Mouse (Mus musculus): ENCODE measurements around the gene Dcaf8.
A peak's percentile ranks its signal among the peaks of the same experiment; 100 is the strongest.

Gene Dcaf8

GRCm38 (mm10) chr1:172147835-172148278 is at the start of gene Dcaf8:
Gene Dcaf8, plus strand, starts transcription at chr1:172148084.
- DNase-seq (ENCODE audit: low read depth, low spot score) = peak; percentile 96

DNA sequence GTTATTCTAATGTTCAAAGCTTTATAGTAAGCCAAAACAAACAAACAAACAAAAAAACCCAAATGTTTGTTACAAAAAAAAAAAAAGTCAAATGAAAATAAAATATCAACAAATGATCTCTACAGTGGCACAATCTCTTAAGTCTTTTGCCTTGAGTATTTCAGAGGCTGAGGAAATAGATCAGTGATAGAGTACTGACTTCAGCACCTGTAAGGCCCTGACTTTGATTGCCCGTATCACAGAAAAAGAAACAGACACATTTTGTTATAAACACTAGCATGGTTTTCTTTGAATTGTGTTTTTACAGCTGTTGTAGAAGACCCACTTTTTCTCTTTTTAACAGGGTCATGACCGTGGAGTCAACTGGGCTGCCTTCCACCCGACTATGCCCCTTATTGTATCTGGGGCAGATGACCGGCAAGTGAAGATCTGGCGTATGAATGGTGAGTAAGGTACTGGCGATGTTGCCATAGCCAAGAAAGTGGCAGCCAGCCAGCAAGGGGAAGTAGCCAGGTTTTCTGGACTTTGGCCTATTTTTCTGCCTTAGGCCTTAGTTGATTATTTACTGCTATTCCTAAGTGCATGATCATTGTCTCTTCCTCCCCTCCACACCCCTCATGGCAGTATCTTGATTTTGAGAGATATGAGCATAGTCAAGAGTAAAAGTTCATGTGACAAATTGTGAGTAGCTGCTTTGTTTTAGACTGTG is 48.4 kb upstream of the Dcaf8 start:
- no peak for DNase-seq (ENCODE audit: low read depth, low spot score)

- DNase-seq (ENCODE audit: low read depth, low spot score) = no peak
Observed at GRCm38 (mm10) chr1:172103619-172104018, 44.3 kb upstream of the Dcaf8 start.

GRCm38 (mm10) chr1:172105101-172105500 is 42.8 kb upstream of the Dcaf8 start:
- no peak for DNase-seq (ENCODE audit: low read depth, low spot score)

DNA sequence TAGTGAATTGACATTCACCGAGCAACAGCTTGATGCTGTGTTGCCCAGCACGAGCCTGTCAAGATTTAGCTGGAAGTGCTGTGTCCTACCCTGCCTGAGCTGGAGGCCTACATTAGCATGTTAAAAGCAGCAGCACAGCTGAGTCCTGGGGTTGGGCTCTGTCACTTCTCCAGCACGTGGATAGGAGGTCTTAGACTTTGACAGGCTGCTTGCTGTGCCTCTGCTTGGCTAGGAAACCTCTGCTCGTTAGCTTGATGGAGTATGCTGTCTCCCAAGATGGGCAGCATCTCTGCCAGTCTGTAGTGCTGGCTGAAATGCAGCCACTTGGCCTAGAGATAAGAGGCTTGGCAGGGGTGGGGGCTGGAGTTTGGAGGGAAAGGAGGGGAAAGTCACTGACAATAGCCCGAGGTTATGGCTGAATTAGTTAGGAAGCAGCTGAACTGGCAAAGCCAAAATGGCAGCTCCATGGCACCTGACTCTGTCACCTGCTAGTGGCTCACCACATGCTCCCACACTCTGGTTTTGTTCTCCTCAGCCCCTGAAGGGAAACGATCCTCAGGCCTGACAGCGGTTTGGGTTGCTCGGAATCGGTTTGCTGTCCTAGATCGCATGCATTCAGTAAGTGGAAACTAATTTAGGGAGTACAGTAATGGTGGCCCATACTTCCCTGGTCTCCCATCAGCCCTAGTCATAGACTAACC is 40.0 kb upstream of the Dcaf8 start:
- DNase-seq (ENCODE audit: low read depth, low spot score) = peak; percentile 56

- no peak for DNase-seq (ENCODE audit: low read depth, low spot score)
Observed at GRCm38 (mm10) chr1:172116948-172117347, 30.9 kb upstream of the Dcaf8 start.

DNA sequence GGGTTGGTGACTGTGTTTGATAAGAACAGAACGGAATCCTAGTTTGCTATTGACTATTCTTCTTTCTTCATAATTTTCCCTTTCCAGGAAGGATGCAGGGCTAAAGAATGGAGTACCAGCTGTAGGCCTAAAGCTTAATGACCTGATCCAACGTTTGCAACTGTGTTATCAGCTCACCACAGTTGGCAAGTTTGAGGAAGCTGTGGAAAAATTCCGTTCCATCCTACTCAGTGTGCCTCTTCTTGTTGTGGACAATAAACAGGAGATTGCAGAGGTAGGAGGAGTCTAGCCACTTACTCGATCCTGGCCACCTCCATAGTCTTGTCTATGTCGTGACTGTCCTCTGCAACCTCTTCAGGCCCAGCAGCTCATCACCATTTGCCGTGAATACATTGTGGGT is 28.8 kb upstream of the Dcaf8 start:
- DNase-seq (ENCODE audit: low read depth, low spot score) = no peak

GRCm38 (mm10) chr1:172119720-172120119 is 28.2 kb upstream of the Dcaf8 start:
- DNase-seq (ENCODE audit: low read depth, low spot score) = peak; percentile 79

DNA sequence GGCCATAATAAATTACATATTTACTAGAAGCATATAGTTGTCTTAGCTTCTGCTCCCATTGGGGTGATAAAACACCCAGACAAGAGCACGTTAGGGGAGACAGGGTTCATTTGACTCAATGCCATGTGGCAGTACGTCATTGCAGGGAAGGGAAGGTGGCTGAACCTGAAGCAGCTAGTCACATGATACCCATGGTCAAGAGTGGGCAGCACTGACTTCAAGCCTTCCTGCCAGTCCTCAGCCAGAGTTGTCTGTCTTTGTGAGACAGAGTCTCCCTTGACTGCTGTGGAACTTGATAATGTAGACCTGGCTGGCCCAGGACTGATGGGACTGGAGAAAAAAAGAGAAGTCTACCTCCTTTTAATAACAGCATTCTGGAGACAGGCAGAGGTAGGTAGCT is 25.2 kb upstream of the Dcaf8 start:
- DNase-seq (ENCODE audit: low read depth, low spot score) = no peak

DNA sequence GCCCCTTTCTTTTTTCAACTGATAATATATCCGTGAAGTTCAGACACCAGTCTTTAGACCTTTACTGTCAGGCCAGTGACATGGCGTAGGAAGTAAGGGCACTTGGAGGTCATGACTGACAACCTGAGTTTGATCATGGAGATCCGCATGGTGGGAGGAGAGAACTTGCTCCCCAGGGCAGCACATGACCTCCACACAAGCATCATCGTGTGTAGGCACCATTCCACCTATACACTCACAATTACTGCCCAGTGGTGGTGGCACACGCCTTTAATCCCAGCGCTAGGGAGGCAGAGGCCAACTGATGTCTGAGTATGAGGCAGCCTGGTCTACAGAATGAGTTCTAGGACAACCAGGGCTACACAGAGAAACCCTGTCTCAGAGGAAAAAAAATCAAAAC is 23.3 kb upstream of the Dcaf8 start:
- no peak for DNase-seq (ENCODE audit: low read depth, low spot score)

DNA sequence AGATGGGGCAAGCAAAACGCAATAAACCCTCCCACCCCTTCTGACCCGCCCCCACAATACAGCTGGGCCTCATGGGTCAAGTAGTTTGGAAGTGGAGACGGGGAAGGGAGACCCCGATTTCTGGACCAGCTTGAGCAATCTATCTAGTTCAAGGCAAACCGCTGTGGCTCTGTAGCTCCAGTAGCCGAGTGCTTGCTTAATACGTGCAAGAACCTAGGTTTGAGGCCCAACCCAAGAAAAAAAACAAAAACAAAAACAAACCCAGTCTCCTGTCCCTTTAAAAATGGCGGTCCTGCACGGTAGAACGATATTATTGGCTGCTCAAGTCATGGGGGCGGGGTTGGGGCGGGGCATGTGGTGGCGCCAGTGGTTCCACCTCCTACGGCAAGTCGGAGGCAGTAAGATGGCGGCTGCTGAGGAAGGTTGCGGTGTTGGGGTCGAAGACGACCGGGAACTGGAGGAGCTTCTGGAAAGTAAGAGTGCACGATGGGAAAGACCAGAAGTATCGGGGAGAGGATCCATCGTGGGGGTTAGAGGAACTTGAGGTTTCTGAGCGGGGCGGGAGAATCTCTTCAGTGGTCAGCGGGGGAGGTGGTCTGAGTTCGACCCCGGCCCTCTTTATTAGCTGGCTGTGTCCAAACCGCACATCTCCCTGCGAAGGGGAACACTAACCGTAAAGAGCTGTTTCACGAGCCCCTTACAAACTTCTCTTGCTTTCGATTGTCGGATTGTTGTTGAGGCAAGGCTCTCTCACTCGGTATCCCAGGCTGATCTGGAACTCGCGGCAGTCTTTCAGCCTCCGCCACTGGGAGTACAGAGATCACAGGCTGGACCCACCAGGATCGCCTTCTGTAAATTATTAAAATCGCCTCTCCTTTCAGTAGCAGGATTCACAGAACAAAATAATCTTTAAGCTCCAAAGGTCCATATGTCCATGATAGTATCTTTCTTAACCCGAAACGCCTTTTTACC is 21.2 kb upstream of the Dcaf8 start, which contains the start of gene Pex19:
Gene Pex19 (plus strand): TSS at position 380 of the 972 bp plus-strand sequence.
- peak; percentile 97 for DNase-seq (ENCODE audit: low read depth, low spot score)

DNA sequence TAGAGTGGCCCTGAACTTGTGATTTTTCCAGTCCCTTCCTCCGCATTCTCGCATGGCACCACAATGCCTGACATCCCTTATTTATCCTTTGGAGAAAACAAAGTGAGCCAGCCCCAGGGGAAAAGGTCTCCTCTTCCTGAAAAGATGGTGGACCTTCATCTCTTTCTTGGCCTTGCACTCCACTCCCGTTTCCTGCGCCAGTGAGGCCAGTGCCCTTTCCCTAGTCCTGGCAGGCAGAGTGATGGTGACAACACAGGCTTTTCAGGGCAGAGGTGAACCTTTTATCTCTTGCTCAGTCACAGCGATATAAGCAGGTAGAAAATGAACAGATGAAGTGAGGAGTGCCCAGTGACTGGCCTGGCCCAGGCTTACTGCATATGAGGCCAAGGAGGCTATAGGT is 20.4 kb upstream of the Dcaf8 start:
- DNase-seq (ENCODE audit: low read depth, low spot score) = no peak

DNA sequence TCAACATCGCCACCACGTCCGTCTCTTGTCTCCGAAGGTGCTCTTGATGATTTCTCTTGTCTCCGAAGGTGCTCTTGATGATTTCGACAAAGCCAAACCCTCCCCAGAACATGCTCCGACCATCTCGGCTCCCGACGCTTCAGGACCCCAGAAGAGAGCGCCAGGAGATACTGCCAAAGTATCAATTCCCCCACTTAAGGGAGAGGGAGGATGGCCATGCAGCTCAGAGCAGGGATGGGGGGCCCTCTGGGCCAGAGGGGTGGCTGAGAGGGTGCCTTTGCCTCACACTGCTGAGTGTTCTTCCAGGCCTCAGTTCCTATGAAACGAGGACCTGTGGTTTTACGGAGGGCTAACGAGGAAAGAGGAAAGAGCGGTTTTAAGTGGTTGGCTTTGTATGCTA is 19.3 kb upstream of the Dcaf8 start:
- DNase-seq (ENCODE audit: low read depth, low spot score) = no peak

- DNase-seq (ENCODE audit: low read depth, low spot score) = peak; percentile 62
Observed at GRCm38 (mm10) chr1:172129108-172129507, 18.8 kb upstream of the Dcaf8 start.

DNA sequence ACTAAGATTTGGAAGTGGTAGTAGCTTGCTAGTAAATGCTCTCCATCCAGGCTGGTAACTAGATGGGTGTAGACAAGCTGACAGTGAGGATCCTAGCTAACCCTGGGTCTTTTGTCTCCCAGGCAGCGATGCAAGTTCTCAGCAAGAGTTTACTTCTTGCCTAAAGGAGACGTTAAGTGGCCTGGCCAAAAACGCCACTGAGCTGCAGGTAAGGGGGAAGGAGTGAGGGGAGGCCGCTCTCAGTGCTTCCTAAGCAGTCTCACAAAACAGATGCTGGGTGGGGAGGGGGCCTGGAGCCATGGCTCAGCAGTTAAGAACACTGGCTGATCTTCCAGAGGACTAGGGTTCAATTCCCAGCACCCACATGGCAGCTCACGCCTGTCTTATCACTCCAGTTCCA is 18.1 kb upstream of the Dcaf8 start:
- DNase-seq (ENCODE audit: low read depth, low spot score) = no peak

DNA sequence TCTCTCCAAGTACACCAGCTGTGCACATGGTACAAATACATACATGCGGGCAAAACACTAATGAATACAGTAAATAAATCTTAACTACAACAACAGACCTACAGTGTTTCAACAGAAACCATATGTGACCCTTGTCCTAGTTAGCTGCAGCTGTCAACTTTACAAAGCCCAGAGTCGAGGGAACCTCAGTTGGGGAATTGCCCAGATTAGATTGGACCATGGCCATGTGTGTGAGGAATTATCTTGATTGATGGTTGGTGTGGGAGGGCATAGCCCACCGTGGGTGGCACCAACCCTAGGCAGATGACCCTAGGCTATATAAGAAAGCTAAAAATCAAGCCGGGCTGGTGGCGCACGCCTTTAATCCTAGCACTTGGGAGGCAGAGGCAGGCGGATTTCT is 15.6 kb upstream of the Dcaf8 start:
- no peak for DNase-seq (ENCODE audit: low read depth, low spot score)

GRCm38 (mm10) chr1:172133535-172133934 is 14.3 kb upstream of the Dcaf8 start:
- DNase-seq (ENCODE audit: low read depth, low spot score) = no peak

GRCm38 (mm10) chr1:172134072-172134471 is 13.8 kb upstream of the Dcaf8 start:
- no peak for DNase-seq (ENCODE audit: low read depth, low spot score)

- no peak for DNase-seq (ENCODE audit: low read depth, low spot score)
Observed at GRCm38 (mm10) chr1:172140160-172140559, 7.7 kb upstream of the Dcaf8 start.

- no peak for DNase-seq (ENCODE audit: low read depth, low spot score)
Observed at GRCm38 (mm10) chr1:172140825-172141224, 7.1 kb upstream of the Dcaf8 start.

DNA sequence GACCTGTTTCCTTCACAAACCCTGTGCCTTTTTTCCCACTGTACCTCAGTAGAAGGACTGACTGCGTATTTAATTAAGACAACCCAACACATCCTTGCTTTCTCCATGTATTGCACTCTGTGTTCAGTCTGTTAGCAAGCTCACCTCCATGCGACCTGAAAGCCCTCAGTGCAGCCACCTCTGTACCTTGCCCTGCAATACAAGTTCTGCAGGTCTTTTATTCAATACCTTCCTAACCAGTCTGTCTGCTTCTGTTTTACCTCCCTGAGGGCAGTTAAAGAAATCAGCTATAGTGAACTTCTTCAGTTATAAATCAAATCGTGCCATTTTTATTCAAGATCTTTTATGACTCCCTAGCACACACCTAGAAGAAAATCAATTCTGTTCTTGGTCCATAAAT is 6.4 kb upstream of the Dcaf8 start:
- DNase-seq (ENCODE audit: low read depth, low spot score) = no peak

- DNase-seq (ENCODE audit: low read depth, low spot score) = peak; percentile 74
Observed at GRCm38 (mm10) chr1:172143570-172143969, 4.3 kb upstream of the Dcaf8 start.

All from R1 (cell line).